Mouse (Mus musculus): ENCODE data around the gene Bco2. TPM values are rescaled to one million over a fixed set of nuclear protein-coding genes. Genes with fewer than 3 reads are reported as not detected.

Gene Bco2
- total RNA-seq, 2 experiments from 2014 or later, result 1.6 to 1.8 TPM

DNA sequence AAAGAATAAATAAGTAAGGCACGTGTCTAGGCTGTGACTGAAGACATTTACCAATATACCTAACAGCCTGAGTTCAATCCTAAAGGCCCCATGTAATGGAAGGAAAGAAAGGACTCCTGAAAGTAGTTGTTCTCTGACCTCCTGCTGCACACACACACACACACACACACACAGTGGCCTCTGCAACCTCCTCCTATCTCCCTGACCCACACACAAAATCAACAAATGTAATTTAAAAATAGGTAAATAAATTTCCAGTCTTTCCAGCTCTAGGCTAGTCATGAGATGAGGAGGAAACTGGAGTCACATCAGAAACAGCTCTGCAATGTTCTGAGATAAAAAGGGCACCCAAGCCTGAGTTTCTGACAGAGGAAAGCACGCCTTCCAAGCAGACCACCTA lies 61.2 kb downstream of the Bco2 start:
- DNase-seq (ENCODE audit: extremely low spot score in 1 of 2, low spot score in 2 of 2), result no peak
- intact Hi-C loops (cut with DNase I), result no loop called here

- no peak for DNase-seq (ENCODE audit: extremely low spot score in 1 of 2, low spot score in 2 of 2)
- intact Hi-C loops (cut with DNase I), result no loop called here
Measured at GRCm38 (mm10) chr9:50491531-50492045, 63.4 kb downstream of the Bco2 start.

GRCm38 (mm10) chr9:50490836-50491235 lies 64.1 kb downstream of the Bco2 start:
- intact Hi-C loops (cut with DNase I), result no loop called here
- DNase-seq (ENCODE audit: extremely low spot score in 1 of 2, low spot score in 2 of 2), result no peak

GRCm38 (mm10) chr9:50485521-50485920 lies 69.5 kb downstream of the Bco2 start:
- no peak for DNase-seq (ENCODE audit: extremely low spot score in 1 of 2, low spot score in 2 of 2)
- intact Hi-C loops (cut with DNase I), result no loop called here

Other genes with a start within 250 kb of the Bco2 start
- 100 to 1,000 TPM; 374 to 412 TPM for gene Rpl10-ps3, start 210.2 kb downstream of the Bco2 start, total RNA-seq (2021)
- gene Plet1, start 60.7 kb downstream of the Bco2 start, total RNA-seq (2021), result not detected
- gene Pts, start 26.5 kb downstream of the Bco2 start, total RNA-seq (2021), result 10 to 100 TPM; 46.7 to 48.0 TPM
- 10 to 100 TPM; 18.5 to 19.1 TPM for gene Il18, start 354 bp downstream of the Bco2 start, total RNA-seq (2021)
- gene Tex12, start 6.1 kb upstream of the Bco2 start, total RNA-seq (2021), result not detected
- 100 to 1,000 TPM; 145 to 154 TPM for gene Sdhd, start 48.6 kb upstream of the Bco2 start, total RNA-seq (2021)
- 100 to 1,000 TPM; 215 to 230 TPM for gene Timm8b, start 48.7 kb upstream of the Bco2 start, total RNA-seq (2021)
- 1 to 10 TPM; 1.4 to 2.1 TPM for gene Pih1d2, start 62.1 kb upstream of the Bco2 start, total RNA-seq (2021)
- 10 to 100 TPM; 28.9 to 30.3 TPM for gene Nkapd1, start 62.3 kb upstream of the Bco2 start, total RNA-seq (2021)
- gene Dlat, start 104.6 kb upstream of the Bco2 start, total RNA-seq (2021), result 100 to 1,000 TPM; 121 to 129 TPM
- gene Dixdc1, start 184.3 kb upstream of the Bco2 start, total RNA-seq (2021), result 10 to 100 TPM; 75.0 to 76.6 TPM
- gene 2310030G06Rik, start 191.4 kb upstream of the Bco2 start, total RNA-seq (2021), result 1 to 10 TPM; 2.0 to 2.7 TPM
- gene Cryab, start 196.1 kb upstream of the Bco2 start, total RNA-seq (2021), result 10 to 100 TPM; 67.6 to 87.4 TPM
- 1 to 10 TPM; 1.7 to 2.2 TPM for gene Hspb2, start 197.2 kb upstream of the Bco2 start, total RNA-seq (2021)
- gene Fdxacb1, start 213.1 kb upstream of the Bco2 start, total RNA-seq (2021), result 1 to 10 TPM; 5.5 to 6.6 TPM
- gene Alg9, start 219.8 kb upstream of the Bco2 start, total RNA-seq (2021), result 10 to 100 TPM; 36.2 to 38.7 TPM
- 10 to 100 TPM; 27.0 to 28.7 TPM for gene 1110032A03Rik, start 220.3 kb upstream of the Bco2 start, total RNA-seq (2021)